Mouse (Mus musculus): ENCODE measurements around the gene Slc34a3. TPM values are rescaled to one million over a fixed set of nuclear protein-coding genes. Genes with fewer than 3 reads are reported as not detected.

Slc34a3 gene
- total RNA-seq, 2 experiments from 2014 or later, result not detected

- Histone ChIP-seq H3K27ac (no peak overlapping the region), H3K4me3 (peak overlapping the region; percentile 70)
- no peak for TF ChIP-seq CTCF (conservative IDR thresholded peaks at IDR 0.05)
- no peak for DNase-seq (ENCODE audit: low spot score in 2 of 2)
These were observed 7.2 kb upstream of the Slc34a3 start for GRCm38 (mm10) chr2:25241438-25241775.

- peak overlapping the region; percentile 70 for H3K4me3 ChIP-seq
- H3K27ac ChIP-seq, result peak overlapping the region; percentile 50
- no peak for TF ChIP-seq CTCF (conservative IDR thresholded peaks at IDR 0.05)
- peak; percentile 71 to 78 for DNase-seq (ENCODE audit: low spot score in 2 of 2)
These were observed 6.7 kb upstream of the Slc34a3 start for GRCm38 (mm10) chr2:25240723-25241437.

- H3K27ac ChIP-seq, result peak overlapping the region; percentile 50
- peak overlapping the region; percentile 70 for H3K4me3 ChIP-seq
- DNase-seq (ENCODE audit: low spot score in 2 of 2), result no peak
- no peak for TF ChIP-seq CTCF (conservative IDR thresholded peaks at IDR 0.05)
These were observed 6.1 kb upstream of the Slc34a3 start for GRCm38 (mm10) chr2:25240310-25240709.

GRCm38 (mm10) chr2:25239766-25240165, 5.6 kb upstream of the Slc34a3 start:
- no peak for DNase-seq (ENCODE audit: low spot score in 2 of 2)
- H3K27ac ChIP-seq, result no peak overlapping the region
- H3K4me3 ChIP-seq, result no peak overlapping the region
- TF ChIP-seq CTCF (conservative IDR thresholded peaks at IDR 0.05), result no peak

GRCm38 (mm10) chr2:25238106-25238505, 3.9 kb upstream of the Slc34a3 start:
- Histone ChIP-seq H3K4me3 (no peak overlapping the region), H3K27ac (no peak overlapping the region)
- TF ChIP-seq CTCF (conservative IDR thresholded peaks at IDR 0.05), result no peak
- no peak for DNase-seq (ENCODE audit: low spot score in 2 of 2)

- H3K4me3 ChIP-seq, result no peak overlapping the region
- no peak overlapping the region for H3K27ac ChIP-seq
- DNase-seq (ENCODE audit: low spot score in 2 of 2), result no peak
- no peak for TF ChIP-seq CTCF (conservative IDR thresholded peaks at IDR 0.05)
These were observed 3.4 kb upstream of the Slc34a3 start for GRCm38 (mm10) chr2:25237522-25237921.

- no peak within 1 kb of the TSS for H3K27ac ChIP-seq
These were observed 2.5 kb upstream of the Slc34a3 start, which contains the start of gene Rnf224 for GRCm38 (mm10) chr2:25236614-25237013. Gene Rnf224 (minus strand): TSS chr2:25236787.

GRCm38 (mm10) chr2:25234551-25235220, 522 bp upstream of the Slc34a3 start:
- no peak for TF ChIP-seq CTCF (conservative IDR thresholded peaks at IDR 0.05)
- Histone ChIP-seq H3K4me3 (no peak overlapping the region), H3K27ac (no peak overlapping the region)
- no peak for DNase-seq (ENCODE audit: low spot score in 2 of 2)

More at GRCm38 (mm10) chr2:25236614-25237013, 2.5 kb upstream of the Slc34a3 start, which contains the start of gene Rnf224:
- no peak for DNase-seq (ENCODE audit: low spot score in 2 of 2)
- H3K4me3 ChIP-seq, result no peak within 1 kb of the TSS
- no peak for TF ChIP-seq CTCF (conservative IDR thresholded peaks at IDR 0.05)

- Histone ChIP-seq H3K4me3 (no peak overlapping the region), H3K27ac (no peak overlapping the region)
- DNase-seq (ENCODE audit: low spot score in 2 of 2), result no peak
- no peak for TF ChIP-seq CTCF (conservative IDR thresholded peaks at IDR 0.05)
These were observed 743 bp downstream of the Slc34a3 start for GRCm38 (mm10) chr2:25233421-25233820.

GRCm38 (mm10) chr2:25231038-25231437, 3.1 kb downstream of the Slc34a3 start:
- TF ChIP-seq CTCF (conservative IDR thresholded peaks at IDR 0.05), result no peak
- Histone ChIP-seq H3K27ac (no peak overlapping the region), H3K4me3 (no peak overlapping the region)
- DNase-seq (ENCODE audit: low spot score in 2 of 2), result no peak

GRCm38 (mm10) chr2:25230581-25230980, 3.6 kb downstream of the Slc34a3 start:
- no peak for DNase-seq (ENCODE audit: low spot score in 2 of 2)
- Histone ChIP-seq H3K27ac (no peak overlapping the region), H3K4me3 (no peak overlapping the region)
- TF ChIP-seq CTCF (conservative IDR thresholded peaks at IDR 0.05), result no peak

- H3K27ac ChIP-seq, result peak overlapping the region; percentile 98; the same call in 1 of the 2 replicates
- no peak for DNase-seq (ENCODE audit: low spot score in 2 of 2)
- no peak for TF ChIP-seq CTCF (conservative IDR thresholded peaks at IDR 0.05)
- H3K4me3 ChIP-seq, result no peak overlapping the region
These were observed 4.6 kb downstream of the Slc34a3 start for GRCm38 (mm10) chr2:25229582-25229981.

GRCm38 (mm10) chr2:25228995-25229530, 5.1 kb downstream of the Slc34a3 start:
- Histone ChIP-seq H3K4me3 (peak overlapping the region; percentile 45; the same call in 1 of the 2 replicates), H3K27ac (peak overlapping the region; percentile 98)
- no peak for DNase-seq (ENCODE audit: low spot score in 2 of 2)
- no peak for TF ChIP-seq CTCF (conservative IDR thresholded peaks at IDR 0.05)
